Mouse (Mus musculus) CH12.LX (cell line): ENCODE data around the gene Ogdh.

Experiments used
- CTCF ChIP-seq, 2 experiments: IDR thresholded peaks in 1 of 2; conservative IDR thresholded peaks in 1 of 2; 2 replicates each; pipeline ENCODE4 v1.5.1; 2011 to 2012; ENCODE audit warnings: low read depth in 2 of 2, low read length in 2 of 2, improper control_type of control experiment in 1 of 2, inconsistent platforms in 1 of 2, mild to moderate bottlenecking in 1 of 2, moderate library complexity in 1 of 2
- MAZ ChIP-seq: IDR thresholded peaks from 2 replicates; pipeline ENCODE4 v1.6.1; 2012; ENCODE audit warnings: low read depth, mild to moderate bottlenecking, inconsistent platforms, low read length, improper control_type of control experiment, moderate library complexity
- POLR2A ChIP-seq: IDR thresholded peaks from 2 replicates; pipeline ENCODE4 v1.6.1; 2011; ENCODE audit warnings: low read depth, mild to moderate bottlenecking, improper control_type of control experiment, low read length

GRCm38 (mm10) chr11:6296077-6296476, 4.6 kb downstream of the Ogdh start:
- no peak for TF ChIP-seq MAZ
- no peak for TF ChIP-seq POLR2A
- no peak for TF ChIP-seq CTCF (conservative IDR thresholded peaks at IDR 0.05 in 1 of 2, IDR thresholded peaks at IDR 0.05 in 1 of 2; ENCODE audit: low read depth in 2 of 2, low read length in 2 of 2)
